Mouse (Mus musculus): ENCODE results near the gene Il1r2. TPM values are rescaled to one million over a fixed set of nuclear protein-coding genes. Genes with fewer than 3 reads are reported as not detected.

The Il1r2 gene
- polyA plus RNA-seq, 2 experiments, result 0.19 to 1.2 TPM

DNA sequence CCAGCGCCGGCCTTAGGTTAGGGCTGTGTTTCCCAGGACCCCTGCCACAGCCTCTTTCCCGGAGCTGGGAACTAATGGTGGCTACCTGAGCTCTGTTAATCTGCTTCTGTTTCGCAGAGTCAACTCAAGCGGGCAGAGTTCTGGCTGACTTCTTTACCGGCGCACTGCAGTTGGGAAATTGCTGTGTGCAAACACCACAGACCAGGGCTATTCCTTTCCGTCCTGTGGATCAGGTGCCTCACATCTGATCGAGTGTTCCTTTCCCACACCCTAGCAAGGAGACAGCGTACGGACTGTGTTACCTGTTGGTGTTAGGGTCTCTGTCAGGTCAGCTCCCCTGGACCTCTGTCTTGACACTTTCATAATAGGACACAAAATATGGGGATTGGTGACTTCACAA lies 15.9 kb upstream of the Il1r2 start:
- Histone ChIP-seq H3K4me3 (ENCODE audit: insufficient read depth in 1 of 2, low read depth in 2 of 2, low read length in 2 of 2) (no peak overlapping the region), H3K27ac (no peak overlapping the region), H3K9me3 (ENCODE audit: control insufficient read depth, low read length) (no peaks in the 10 kb centered on the region), H3K27me3 (ENCODE audit: control insufficient read depth, insufficient read depth, low read length) (no peaks in the 10 kb centered on the region), H3K36me3 (replicated peaks; ENCODE audit: control insufficient read depth, insufficient read depth, low read depth) (no peaks in the 10 kb centered on the region), H3K4me1 (replicated peaks; ENCODE audit: control insufficient read depth in 2 of 2, insufficient read depth in 2 of 2, low read length in 1 of 2) (no peaks in the 10 kb centered on the region; a peak in 1 of 4 replicates), H3K4me2 (ENCODE audit: low read depth) (no peak overlapping the region), H3K9ac (replicated peaks) (no peak overlapping the region)
- DNase-seq (ENCODE audit: low read depth in 3 of 3, low spot score in 3 of 3) (no peak), ATAC-seq (ENCODE audit: insufficient read depth) (no peak)
- WGBS (ENCODE audit: insufficient replicate concordance), result 60% methylated on average over 11 of the region's 11 CpGs
- TF ChIP-seq CTCF (IDR thresholded peaks at IDR 0.05; ENCODE audit: low read depth) (no peak), EP300 (IDR thresholded peaks at IDR 0.05; ENCODE audit: low read depth) (no peak)

- WGBS (ENCODE audit: insufficient replicate concordance), result 48% methylated on average over 4 of the region's 4 CpGs
- no peak for ATAC-seq (ENCODE audit: insufficient read depth)
- no peak for TF ChIP-seq CTCF (IDR thresholded peaks at IDR 0.05; ENCODE audit: low read depth)
- TF ChIP-seq EP300 (IDR thresholded peaks at IDR 0.05; ENCODE audit: low read depth), result no peak
- no peak for DNase-seq (ENCODE audit: low read depth in 3 of 3, low spot score in 3 of 3)
- no peak overlapping the region for H3K4me3 ChIP-seq (ENCODE audit: insufficient read depth in 1 of 2, low read depth in 2 of 2, low read length in 2 of 2)
- no peaks in the 10 kb centered on the region; a peak in 1 of 4 replicates for H3K4me1 ChIP-seq (replicated peaks; ENCODE audit: control insufficient read depth in 2 of 2, insufficient read depth in 2 of 2, low read length in 1 of 2)
- no peak overlapping the region for H3K4me2 ChIP-seq (ENCODE audit: low read depth)
- H3K27me3 ChIP-seq (ENCODE audit: control insufficient read depth, insufficient read depth, low read length), result no peaks in the 10 kb centered on the region
- H3K9ac ChIP-seq (replicated peaks), result no peak overlapping the region
- no peaks in the 10 kb centered on the region for H3K36me3 ChIP-seq (replicated peaks; ENCODE audit: control insufficient read depth, insufficient read depth, low read depth)
- no peak overlapping the region for H3K27ac ChIP-seq
- no peaks in the 10 kb centered on the region for H3K9me3 ChIP-seq (ENCODE audit: control insufficient read depth, low read length)
Observed at GRCm38 (mm10) chr1:40059122-40059774, 14.6 kb upstream of the Il1r2 start.

GRCm38 (mm10) chr1:40061359-40061758 lies 12.5 kb upstream of the Il1r2 start:
- ATAC-seq (ENCODE audit: insufficient read depth) (no peak), DNase-seq (ENCODE audit: low read depth in 3 of 3, low spot score in 3 of 3) (no peak)
- Histone ChIP-seq H3K9ac (replicated peaks) (no peak overlapping the region), H3K36me3 (replicated peaks; ENCODE audit: control insufficient read depth, insufficient read depth, low read depth) (no peaks in the 10 kb centered on the region), H3K27ac (no peak overlapping the region), H3K9me3 (ENCODE audit: control insufficient read depth, low read length) (no peaks in the 10 kb centered on the region), H3K4me2 (ENCODE audit: low read depth) (no peak overlapping the region), H3K4me1 (replicated peaks; ENCODE audit: control insufficient read depth in 2 of 2, insufficient read depth in 2 of 2, low read length in 1 of 2) (no peaks in the 10 kb centered on the region; a peak in 1 of 4 replicates), H3K4me3 (ENCODE audit: insufficient read depth in 1 of 2, low read depth in 2 of 2, low read length in 2 of 2) (no peak overlapping the region), H3K27me3 (ENCODE audit: control insufficient read depth, insufficient read depth, low read length) (no peaks in the 10 kb centered on the region)
- 67% methylated on average over 9 of the region's 9 CpGs for WGBS (ENCODE audit: insufficient replicate concordance)
- TF ChIP-seq EP300 (IDR thresholded peaks at IDR 0.05; ENCODE audit: low read depth) (no peak), CTCF (IDR thresholded peaks at IDR 0.05; ENCODE audit: low read depth) (no peak)

GRCm38 (mm10) chr1:40063409-40063808 lies 10.5 kb upstream of the Il1r2 start:
- H3K9me3 ChIP-seq (ENCODE audit: control insufficient read depth, low read length), result no peaks in the 10 kb centered on the region
- whole genome bisulfite sequencing (ENCODE audit: insufficient replicate concordance), result 51% methylated on average over 4 of the region's 4 CpGs
- H3K4me2 ChIP-seq (ENCODE audit: low read depth), result no peak overlapping the region
- ATAC-seq (ENCODE audit: insufficient read depth) (no peak), DNase-seq (ENCODE audit: low read depth in 3 of 3, low spot score in 3 of 3) (no peak)
- no peaks in the 10 kb centered on the region for H3K36me3 ChIP-seq (replicated peaks; ENCODE audit: control insufficient read depth, insufficient read depth, low read depth)
- no peaks in the 10 kb centered on the region for H3K27me3 ChIP-seq (ENCODE audit: control insufficient read depth, insufficient read depth, low read length)
- no peak overlapping the region for H3K4me3 ChIP-seq (ENCODE audit: insufficient read depth in 1 of 2, low read depth in 2 of 2, low read length in 2 of 2)
- no peak for TF ChIP-seq CTCF (IDR thresholded peaks at IDR 0.05; ENCODE audit: low read depth)
- TF ChIP-seq EP300 (IDR thresholded peaks at IDR 0.05; ENCODE audit: low read depth), result no peak
- H3K4me1 ChIP-seq (replicated peaks; ENCODE audit: control insufficient read depth in 2 of 2, insufficient read depth in 2 of 2, low read length in 1 of 2), result no peaks in the 10 kb centered on the region
- no peak overlapping the region for H3K27ac ChIP-seq
- H3K9ac ChIP-seq (replicated peaks), result no peak overlapping the region

DNA sequence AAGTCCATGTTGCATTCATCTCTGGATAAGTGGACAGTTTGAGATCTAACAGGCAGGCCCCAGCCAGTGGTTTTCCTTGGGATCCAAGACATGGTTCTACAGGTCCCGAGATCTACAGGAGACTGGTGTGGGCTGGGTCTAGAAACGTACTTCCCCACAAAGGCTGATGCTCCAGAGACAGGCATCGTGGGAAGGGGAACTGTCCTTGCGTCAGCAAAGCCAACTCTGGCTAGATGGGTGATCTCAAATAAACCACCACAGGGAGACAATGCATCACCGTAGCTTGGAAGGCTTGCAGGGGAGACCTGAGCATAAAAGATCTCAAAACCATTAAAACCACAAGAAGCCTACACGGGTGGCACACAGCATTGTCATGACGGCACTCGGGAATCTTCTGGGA lies 9.4 kb upstream of the Il1r2 start:
- H3K9ac ChIP-seq (replicated peaks), result no peak overlapping the region
- H3K4me3 ChIP-seq (ENCODE audit: insufficient read depth in 1 of 2, low read depth in 2 of 2, low read length in 2 of 2), result no peak overlapping the region
- H3K36me3 ChIP-seq (replicated peaks; ENCODE audit: control insufficient read depth, insufficient read depth, low read depth), result no peaks in the 10 kb centered on the region
- TF ChIP-seq CTCF (IDR thresholded peaks at IDR 0.05; ENCODE audit: low read depth) (no peak), EP300 (IDR thresholded peaks at IDR 0.05; ENCODE audit: low read depth) (no peak)
- H3K27ac ChIP-seq, result no peak overlapping the region
- no peaks in the 10 kb centered on the region for H3K4me1 ChIP-seq (replicated peaks; ENCODE audit: control insufficient read depth in 2 of 2, insufficient read depth in 2 of 2, low read length in 1 of 2)
- 44% methylated on average over 8 of the region's 8 CpGs for WGBS (ENCODE audit: insufficient replicate concordance)
- DNase-seq (ENCODE audit: low read depth in 3 of 3, low spot score in 3 of 3) (no peak), ATAC-seq (ENCODE audit: insufficient read depth) (no peak)
- H3K27me3 ChIP-seq (ENCODE audit: control insufficient read depth, insufficient read depth, low read length), result no peaks in the 10 kb centered on the region
- H3K9me3 ChIP-seq (ENCODE audit: control insufficient read depth, low read length), result no peaks in the 10 kb centered on the region
- H3K4me2 ChIP-seq (ENCODE audit: low read depth), result no peak overlapping the region
